Mouse (Mus musculus): ENCODE data around the gene Bloc1s2.

The Bloc1s2 gene

DNA sequence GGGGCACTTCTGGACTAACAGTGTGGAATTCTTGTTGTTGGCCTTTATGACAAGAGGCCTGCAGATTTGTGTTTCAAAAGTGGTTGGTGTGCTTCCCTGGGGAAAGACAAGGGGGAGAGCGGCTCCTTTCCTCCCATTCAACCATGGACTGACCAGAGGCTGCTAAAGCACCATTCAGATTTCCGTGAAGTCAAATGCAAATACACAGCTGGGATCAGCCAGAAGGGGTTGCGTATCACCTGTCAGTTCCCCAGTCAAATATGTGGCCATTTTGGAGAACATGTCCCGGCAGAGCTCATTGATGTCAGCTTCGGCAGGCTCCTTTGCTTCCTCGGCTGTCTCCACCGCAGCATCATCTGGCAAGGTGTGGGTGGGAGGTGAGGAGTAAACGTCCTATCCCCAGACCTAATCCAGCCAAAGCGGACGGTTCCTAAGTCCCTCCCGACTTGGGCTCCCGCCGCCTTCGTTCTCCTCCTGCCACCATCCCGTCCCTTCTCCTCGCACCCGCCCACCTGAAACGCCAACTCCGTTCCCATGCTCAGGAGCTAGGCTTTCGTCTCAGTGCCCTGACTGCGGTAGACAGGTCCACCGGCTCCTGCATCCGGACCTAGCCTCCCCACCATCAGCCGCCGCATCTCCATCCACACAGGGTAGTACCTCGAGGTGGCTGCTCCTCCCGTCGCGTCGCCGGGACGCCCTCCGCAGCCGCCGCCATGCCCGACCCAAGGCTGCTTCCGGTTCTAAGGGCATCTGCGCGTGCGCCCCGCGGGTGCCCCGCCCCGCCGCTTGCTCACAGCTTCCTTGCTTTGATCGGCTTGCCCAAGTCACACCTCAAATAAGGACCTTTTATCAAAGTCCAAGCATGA lies at the start of gene Bloc1s2:
Gene Bloc1s2, minus strand, starts transcription at position 745 of the 866 bp plus-strand sequence.
- DNase-seq = peak; percentile 90 to 94

DNA sequence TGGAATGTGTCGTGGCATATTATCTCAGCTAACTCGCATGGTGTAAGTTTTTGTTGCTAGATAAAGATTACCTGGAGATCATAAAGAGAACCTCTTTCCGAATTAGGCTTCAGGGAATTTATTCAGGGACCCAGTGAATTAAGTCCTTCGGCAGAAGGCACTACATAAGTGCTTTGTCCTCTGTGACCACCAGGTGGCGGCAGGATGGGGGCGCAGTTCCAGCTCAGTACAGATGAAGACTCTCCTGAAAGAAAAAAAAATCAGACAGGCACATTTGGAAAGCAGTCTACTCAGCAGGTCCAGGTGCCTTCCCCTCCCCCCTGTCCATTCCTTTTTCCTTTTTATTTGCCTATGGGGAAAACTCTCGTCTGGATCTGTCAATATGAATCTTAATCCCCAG lies 48.9 kb upstream of the Bloc1s2 start:
- DNase-seq = peak; percentile 82 to 90

DNA sequence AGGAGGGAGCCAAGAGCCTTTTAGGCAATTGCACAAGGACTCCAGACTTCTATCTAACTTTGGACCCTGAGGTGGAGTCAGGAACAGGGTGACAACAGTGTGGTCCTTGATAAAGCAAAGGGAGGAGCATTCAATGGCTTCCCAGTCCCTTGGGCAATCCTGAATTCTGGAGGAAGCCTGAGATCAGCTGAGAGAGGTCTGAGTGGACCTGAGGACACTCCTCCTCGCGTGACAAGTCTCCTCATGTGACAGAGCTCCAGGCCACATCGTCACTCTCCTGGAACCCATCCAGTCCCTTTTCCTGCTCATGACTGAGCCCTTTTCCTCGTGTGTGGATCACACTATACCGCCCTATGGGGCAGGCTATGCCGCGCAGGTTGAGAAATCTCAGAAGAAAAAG lies 47.7 kb upstream of the Bloc1s2 start:
- no peak for DNase-seq

DNA sequence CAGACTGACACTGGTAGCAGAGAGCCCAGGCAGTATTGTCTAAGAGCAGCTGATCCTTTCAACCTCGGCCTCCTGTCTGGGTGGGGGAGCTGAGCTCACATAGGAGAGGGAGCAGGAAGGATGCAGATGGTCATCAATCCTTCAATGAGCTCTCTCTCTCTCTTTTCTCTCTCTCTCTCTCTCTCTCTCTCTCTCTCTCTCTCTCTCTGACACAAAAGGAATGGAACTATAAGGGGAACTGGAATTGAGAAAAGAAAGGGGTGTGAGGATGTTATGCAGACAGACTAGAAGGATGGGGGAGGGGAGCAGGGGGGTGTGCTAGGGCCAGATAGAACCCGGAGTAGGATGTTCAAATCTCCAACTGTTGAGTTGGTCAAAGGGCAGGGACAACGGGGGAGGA lies 46.1 kb upstream of the Bloc1s2 start, which contains the start of gene Pkd2l1:
Gene Pkd2l1, minus strand, starts transcription at position 101 of the 400 bp plus-strand sequence.
- DNase-seq = no peak

DNA sequence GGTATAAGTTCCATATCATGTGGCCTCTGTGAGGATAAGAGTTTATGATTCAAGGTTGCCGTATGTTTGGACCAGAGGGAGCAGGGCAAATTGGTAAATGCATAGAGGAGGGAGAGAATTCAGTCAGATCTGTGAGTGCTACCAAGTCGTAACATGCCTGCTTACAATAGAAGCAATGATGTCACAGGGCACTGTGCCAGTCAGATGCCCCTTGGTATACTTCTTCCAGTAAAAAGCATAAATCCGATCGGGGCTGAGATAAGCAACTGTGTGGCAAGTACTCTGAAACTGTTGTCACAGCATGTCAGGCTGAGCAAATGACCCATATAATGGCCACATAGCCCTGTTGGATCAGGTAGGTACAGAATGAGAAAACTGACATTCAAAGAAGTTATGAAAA lies 42.8 kb upstream of the Bloc1s2 start:
- no peak for DNase-seq

DNA sequence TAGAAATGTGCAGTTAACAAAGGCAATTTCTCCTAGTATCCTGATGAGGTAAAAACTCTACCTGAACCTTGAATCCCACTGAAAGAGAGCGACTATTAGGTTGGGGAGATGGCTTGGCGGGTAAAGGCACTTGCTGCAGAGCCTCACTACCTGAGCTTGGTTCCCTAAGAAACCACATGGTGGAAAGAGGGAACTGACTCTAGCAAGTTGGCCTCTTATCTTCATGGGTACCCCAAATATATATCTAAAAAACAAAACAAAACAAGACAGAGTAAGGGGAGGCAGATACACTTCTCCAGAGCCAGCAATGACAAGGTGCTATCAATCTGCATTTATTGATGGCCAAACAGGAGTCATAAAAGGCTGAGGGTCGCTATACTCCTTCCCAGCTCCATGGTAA lies 37.7 kb upstream of the Bloc1s2 start:
- DNase-seq = no peak

DNA sequence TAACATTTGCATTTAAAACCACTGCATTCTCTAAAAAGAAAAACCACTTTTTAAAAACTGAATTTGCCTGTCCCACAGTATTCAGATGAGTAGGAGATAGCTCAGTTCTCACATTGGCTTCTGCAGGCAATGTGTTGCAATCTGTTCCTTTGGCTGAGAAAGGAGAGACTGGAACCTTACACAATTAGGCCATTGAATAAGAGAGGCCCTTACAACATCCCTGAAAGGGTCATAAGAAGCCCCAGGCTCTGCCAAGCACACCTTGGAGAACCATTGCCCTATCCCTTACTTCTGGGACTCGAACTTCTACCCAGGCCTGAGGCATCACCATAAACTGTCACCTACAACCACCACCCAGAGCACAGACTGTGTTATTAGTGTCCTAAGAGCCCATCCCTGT lies 34.3 kb upstream of the Bloc1s2 start:
- DNase-seq = no peak

DNA sequence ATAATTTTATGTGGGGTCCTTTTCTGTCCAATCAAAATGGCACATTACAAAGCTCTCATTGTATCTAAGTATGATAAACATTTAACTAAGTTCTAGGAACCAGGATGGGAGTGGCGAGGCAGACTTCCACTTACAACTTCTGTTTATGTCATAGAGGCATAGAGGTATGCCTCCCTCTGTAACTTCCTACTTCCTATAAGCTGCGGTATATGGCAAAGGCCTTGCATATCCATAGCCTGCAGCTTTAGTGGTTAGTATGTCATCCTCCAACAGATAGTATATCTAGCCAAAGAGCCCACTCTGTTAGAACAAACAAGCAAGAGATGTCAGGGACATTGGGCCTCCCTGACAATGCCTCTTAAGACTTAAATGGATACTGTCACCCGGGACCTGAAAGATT lies 30.5 kb upstream of the Bloc1s2 start:
- no peak for DNase-seq

DNA sequence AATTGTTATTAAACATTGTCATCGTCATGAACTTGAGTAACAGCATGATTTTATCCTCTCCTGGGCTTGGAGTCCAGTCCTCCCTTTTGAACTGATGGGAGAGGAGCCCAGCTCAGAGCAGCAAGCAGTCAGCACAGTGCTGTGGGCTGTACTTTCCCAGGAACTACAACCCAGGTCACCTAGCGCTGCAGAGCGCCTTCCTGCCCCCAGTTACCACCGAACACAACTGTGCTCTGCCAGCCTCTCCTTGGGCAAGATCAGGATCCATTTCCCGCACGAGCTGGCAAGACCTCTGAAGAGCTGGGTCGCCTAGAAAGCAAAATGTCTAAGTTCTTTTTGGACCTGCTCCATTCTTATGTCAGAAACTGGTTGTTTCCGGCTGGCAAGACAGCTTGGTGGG lies 28.6 kb upstream of the Bloc1s2 start:
- no peak for DNase-seq

DNA sequence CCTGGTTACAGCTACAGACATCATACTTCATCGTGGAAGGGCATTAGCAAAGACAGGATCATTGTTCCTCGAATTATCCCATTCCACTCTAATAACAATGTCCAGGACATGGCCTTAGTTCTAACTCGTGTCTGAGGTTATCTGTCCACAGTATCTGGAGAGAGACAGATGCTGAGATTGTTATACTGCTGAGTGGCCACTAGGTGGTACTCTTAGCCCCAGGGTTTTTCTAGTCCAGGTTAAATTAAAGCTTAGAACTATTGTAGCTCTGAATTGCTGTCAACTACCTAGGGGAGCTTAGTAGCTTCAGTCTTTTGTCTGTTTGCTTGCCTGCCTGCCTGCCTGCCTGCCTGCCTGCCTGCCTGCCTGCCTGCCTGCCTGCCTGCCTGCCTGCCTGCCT lies 15.3 kb upstream of the Bloc1s2 start:
- peak in 1 of 2 experiments; percentile 22 for DNase-seq

DNA sequence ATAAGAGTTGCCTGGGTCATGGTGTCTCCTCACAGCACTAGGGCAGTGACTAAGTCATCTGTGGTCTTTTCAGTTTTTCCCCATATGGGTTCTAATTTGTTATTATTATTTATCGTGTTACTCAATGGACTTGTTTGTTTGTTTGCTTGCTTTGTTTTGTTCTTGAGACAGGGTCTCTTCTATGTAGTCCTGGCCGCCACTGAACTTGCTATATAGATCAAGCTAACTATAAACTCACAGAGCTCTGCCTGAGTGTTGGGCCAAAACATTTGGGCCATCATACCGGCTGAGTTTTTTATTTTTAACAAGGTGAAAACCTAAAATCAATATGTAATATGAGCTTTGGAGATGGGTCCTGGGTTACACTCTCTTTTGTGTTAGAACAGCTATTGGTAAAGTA lies 13.1 kb upstream of the Bloc1s2 start:
- no peak for DNase-seq

DNA sequence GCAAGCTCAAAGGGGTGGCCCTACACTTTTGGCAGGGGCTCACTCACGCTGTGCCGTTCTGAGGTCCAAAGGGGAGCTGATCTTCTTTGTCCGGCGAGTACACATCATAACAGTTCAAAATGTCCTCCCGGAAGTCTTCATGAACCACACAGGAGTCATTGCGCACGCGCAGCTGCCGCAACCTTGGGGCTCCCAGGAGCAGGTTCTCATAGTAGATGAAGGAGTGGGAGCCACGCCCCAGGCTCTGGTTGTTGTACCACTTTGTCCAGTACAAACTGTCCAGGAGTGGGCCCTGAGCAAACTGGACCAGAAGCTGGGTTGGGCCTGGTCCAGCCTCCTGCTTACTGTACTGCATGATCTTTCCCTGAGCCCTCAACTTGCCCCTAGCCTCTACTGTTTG lies 10.8 kb upstream of the Bloc1s2 start:
- DNase-seq = no peak

DNA sequence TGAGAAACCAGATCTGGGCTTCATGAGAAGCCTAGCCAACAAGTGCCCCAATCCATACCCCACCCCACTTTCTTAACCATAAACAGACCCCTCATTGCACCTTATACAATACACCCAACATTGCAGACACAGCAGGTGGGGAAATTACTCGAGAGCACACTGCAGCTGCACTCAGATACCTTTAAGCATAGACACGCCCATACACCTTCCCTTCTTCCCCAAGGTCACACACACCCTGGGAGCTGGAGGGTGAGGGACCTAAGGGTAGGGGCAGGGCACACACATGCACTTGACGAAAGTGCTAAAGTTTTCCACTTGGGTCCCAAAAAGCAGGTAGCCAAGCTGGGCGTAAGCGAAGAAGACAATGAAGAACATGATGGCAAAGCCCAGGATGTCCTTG lies 7.5 kb upstream of the Bloc1s2 start:
- no peak for DNase-seq

DNA sequence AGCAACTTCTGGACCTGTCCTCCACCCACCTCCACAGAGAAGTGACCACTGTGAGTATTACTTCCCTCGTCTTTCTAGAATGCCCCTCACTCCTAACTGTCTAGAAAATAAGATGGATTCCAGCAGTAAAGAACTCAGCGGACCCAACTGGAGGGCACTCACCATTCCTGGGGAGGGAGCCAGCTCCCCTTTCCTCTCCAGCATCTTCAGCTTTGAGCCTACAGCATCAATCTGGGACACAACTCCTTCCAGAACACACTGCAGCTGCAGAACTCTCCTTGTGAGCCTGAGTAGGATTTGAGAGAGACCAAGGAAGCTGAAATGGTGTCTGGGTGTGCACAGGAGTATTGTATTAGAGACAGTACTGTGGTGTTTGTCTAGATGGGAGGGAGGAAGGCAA lies 2.7 kb upstream of the Bloc1s2 start:
- DNase-seq = no peak

DNA sequence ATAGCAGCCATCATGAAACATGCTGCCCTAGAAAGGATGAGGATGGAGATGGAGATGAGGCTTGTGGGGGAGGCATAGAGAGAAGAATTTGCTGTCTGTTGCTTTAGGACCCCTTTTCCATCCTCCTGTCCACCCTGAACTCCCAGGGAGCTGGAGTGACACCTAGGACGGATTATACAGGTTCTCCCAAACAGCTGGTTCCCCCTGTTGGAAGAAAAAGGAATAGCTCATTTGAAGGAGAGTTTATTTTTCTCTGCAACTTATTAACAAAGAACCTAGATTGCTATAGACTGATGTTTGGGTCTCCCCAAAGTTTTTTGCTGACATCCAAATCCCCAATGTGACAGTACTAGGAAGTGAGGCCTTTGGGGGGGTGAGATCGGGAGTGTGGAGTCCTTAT lies 2.1 kb upstream of the Bloc1s2 start:
- DNase-seq = no peak

DNA sequence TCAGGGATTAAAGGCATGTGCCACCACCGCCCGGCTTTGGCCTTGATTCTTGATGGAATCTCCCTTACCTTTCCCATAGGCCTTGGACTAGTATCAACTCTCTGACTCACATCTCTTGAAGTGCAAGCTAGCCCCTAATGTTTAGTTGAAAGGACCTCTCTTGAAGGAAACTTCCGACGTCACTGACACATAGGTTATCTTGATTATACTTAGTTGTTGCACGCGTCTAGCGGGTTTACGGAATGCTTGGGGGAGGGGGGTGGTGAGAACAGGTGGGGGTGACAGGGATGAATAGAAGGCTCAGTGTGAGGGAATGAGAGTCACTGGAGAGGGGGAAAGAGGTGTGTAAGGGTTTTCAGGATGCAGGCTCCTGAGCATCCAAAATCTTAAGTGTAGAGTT lies 705 bp upstream of the Bloc1s2 start:
- DNase-seq = peak in 1 of 2 experiments; percentile 15

DNA sequence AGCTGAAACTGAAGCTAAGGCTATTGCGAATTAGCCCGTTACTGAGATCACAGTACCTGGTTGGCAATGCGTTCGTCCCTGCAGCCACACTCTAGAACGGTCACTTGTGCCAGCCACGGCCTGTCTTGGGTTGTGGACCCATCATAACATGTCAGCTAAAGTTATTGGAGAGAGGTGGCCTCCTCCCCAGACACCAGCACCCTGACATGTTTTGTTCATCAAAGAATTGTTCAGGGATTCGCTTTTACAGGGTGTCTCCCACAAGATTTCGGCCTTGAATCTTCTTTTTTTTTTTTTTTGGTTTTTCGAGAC lies 278 bp upstream of the Bloc1s2 start:
- no peak for DNase-seq

DNA sequence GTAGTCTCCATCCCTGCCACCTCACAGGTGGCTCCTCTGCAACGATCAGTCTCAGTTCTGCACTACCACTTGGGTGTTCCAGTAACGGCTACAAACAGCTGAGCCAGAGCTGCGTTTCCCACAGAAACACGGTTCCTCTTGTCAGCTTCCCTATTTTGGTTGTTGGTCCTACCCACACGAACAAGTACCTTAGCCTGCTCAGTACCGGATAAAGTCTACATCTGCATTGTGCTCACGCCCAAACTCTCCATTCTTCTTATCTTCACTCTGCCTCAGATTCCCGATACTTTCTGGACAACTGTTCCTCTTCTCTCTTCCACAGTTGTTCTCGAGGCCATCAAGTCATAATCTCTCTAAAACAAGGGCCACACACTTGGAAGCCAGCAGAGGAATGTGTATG lies 1.9 kb downstream of the Bloc1s2 start:
- no peak for DNase-seq

DNA sequence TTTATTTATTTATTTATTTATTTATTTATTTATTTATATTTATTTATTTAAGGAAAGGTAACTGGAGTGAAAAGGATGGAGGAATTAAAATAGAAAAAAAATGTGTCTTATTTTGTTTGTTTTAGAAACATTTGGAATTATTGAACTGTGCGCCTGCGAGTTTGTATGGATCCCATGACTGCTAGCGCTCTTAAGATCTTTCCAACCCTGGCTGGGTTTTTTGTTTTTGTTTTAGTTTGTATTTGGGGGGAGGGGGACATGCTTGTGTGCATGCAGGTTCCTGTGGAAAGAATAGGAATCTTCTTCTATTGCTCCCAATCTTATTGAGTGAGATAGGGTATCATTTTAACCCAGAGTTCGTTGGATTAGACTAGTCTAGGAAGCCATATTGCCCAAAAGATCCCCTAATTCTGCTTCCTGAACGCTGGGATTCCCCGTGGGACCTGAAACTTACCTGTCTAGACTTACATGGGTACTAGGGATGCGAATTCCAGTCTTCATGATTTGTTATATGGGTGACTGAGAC lies 10.2 kb downstream of the Bloc1s2 start:
- DNase-seq = peak; percentile 27 to 36

DNA sequence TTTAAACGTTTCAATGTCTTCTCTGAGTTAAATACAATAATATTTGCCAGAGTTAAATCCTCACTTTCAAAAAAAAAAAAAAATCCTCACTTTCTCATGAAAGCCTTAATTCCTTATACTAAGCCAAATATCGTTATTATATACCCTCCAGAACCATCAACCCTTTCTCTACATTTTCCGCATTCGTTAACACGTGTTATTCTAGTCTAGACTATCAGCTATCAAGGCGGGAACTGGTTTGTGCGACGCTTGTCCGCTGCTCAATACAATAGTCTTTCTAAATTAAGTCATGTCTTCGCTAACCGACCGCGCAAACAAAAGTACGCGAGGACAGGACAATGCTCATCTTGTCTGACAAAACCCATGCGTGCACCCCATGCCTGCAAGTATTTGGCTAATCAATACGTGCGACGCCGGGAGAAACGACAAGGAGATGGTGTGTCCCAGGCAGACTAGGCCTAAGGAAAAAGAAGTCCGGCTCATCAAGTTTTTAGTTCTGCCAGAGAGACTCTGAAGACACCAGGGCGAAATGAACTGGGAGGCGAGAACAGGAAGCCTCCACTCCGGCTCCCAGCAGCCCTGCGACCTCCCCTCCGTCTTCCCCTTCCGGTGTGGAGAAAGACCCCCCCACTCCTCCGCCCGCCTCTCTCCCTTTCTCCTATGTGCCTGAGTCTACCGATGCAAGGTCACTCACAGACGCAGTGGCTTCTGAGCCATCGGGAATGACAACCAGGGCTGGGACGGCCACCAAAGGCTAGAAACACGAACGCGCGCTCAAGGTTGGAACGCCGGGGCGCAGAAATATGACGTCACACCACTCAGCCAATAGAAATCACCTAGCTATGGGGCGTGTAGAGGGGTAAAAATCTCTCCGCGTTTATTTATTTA lies 10.9 kb downstream of the Bloc1s2 start, which contains the start of gene Cwf19l1:
Gene Cwf19l1, minus strand, starts transcription at position 805 of the 888 bp plus-strand sequence.
- DNase-seq = peak; percentile 91 to 94

DNA sequence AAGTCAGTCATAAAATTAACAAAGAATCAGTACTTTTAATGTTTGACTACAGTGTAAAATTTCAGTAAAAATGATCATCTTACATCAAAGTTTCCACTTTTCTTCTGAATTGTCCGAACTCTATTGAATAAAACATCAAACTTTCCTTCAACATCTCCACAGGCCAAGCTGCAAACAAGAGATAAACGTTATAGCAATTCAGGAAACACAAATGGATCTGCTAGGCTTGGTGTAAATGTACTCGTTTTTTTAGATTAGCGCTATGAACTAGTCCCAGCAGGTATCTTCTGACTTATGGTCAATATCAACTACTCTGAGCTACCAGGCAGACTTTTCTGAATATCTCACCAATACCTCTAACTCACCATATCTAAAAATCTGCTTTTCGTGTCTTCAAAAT lies 13.3 kb downstream of the Bloc1s2 start:
- DNase-seq = no peak

DNA sequence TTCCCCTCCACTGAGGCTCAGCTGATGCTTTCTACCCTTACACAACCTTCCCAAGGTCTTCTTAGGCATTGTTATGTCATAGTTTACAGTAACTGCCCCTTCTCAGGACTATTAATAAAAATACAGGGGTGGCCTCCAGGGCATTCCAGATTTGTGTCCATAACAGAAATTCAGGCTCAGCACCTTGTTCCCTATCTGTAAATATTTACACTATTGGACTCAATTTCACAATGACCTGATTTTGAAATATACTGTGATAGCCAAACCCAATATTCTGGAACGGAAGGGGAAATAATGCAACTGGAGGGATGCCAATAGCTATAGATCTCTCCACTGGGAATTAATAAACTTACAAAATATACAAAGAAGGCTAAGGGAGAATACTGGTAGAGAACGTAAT lies 17.7 kb downstream of the Bloc1s2 start:
- no peak for DNase-seq

DNA sequence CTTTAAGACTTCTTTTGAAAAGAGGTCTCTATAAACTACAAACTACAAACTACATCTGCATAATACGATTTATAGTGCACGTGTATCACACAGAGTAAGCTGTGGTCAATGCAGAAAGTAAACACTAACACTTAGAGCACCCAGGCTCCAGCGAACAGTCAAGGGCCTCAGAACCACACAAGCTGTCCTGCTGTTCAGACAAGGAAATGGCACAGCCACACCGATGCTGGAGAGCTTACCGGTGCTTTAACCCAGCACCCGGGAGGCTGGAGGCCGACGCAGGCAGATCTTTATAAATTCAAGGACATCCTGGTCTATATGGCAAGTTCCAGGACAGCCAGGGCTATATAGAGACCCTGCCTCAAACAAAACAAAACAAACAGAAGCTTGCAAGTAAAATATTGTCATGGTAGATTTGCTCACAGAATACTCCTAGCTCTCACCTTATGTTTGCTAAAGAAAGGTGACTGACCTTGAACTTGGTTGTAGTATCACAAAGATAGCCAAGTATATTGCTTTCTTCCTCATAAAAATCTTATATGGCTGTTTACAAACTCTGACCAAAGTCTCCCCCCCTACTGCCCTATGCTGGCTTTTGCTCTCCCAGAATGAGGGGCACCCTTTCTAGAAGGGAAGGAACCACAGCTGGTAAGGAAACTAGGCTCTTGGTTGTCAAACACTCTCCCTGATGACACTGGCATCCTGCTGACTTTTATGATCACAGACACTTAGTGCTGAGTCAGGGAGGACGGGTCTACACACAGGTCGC lies 18.3 kb downstream of the Bloc1s2 start:
- DNase-seq = no peak

Measured in cerebellum, postnatal 25 days (tissue).